Mouse (Mus musculus) pancreas, adult 10 weeks (tissue): ENCODE results near the gene Nr2e1. TPM values are rescaled to one million over a fixed set of nuclear protein-coding genes. Genes with fewer than 3 reads are reported as not detected.

Experiments
- polyA plus RNA-seq: library from polyadenylated mRNA; stranded (reverse); fragments of 350-450 nt; fragmentation: Illumina TruSeq; extraction: RNeasy Lipid Tissue Mini Kit (QIAGEN cat#74804); gene quantifications from one replicate; pipeline ENCODE4 v1.2.3, GENCODE M21; 2015; ENCODE audit warnings: low read depth, low replicate concordance; ENCODE audit not compliant: insufficient read depth

Nr2e1 gene
- not detected for polyA plus RNA-seq

GRCm38 (mm10) chr10:42583157-42583872 is at the start of gene Nr2e1, which contains the start of gene Ostm1:
Gene Nr2e1, minus strand, starts transcription at chr10:42583632.
Gene Ostm1, plus strand, starts transcription at chr10:42583822.

Other genes with a start within 250 kb of the Nr2e1 start
- 4.5 TPM for gene Afg1l, start 105.1 kb downstream of the Nr2e1 start, polyA plus RNA-seq
- 53.7 TPM for gene Snx3, start 81.6 kb downstream of the Nr2e1 start, polyA plus RNA-seq
- 7.0 TPM for gene Ostm1, start 190 bp upstream of the Nr2e1 start, polyA plus RNA-seq
- 12.1 TPM for gene Sec63, start 177.9 kb upstream of the Nr2e1 start, polyA plus RNA-seq